Mouse (Mus musculus) limb, embryonic 12.5 days (tissue): ENCODE data around the gene Ssh2. TPM values are rescaled to one million over a fixed set of nuclear protein-coding genes. Genes with fewer than 3 reads are reported as not detected.

Experiments used
- ATAC-seq: fragments of 200-750 bp; cut with Nextera tagmentation; 2 replicates; pipeline ENCODE4 v1.8.0; 2017; ENCODE audit warnings: low read depth, moderate TSS enrichment; ENCODE audit not compliant: insufficient number of reproducible peaks, insufficient read depth, low FRiP score, low TSS enrichment
- H3K27ac ChIP-seq: fragments of 300-500 bp; sonication (generic); 2 replicates; pipeline ENCODE4 v1.5.1; 2016; ENCODE audit warnings: mild to moderate bottlenecking, moderate library complexity
- H3K27me3 ChIP-seq: fragments of 300-500 bp; sonication (generic); 2 replicates; pipeline ENCODE4 v1.6.1; 2016; ENCODE audit warnings: mild to moderate bottlenecking, moderate library complexity
- H3K36me3 ChIP-seq: fragments of 300-500 bp; sonication (generic); 2 replicates; pipeline ENCODE4 v1.6.1; 2016; ENCODE audit warnings: mild to moderate bottlenecking, moderate library complexity
- H3K4me1 ChIP-seq: fragments of 300-500 bp; sonication (generic); replicated peaks from 2 replicates; pipeline ENCODE4 v1.6.1; 2016
- H3K4me2 ChIP-seq: fragments of 300-500 bp; sonication (generic); 2 replicates; pipeline ENCODE4 v1.6.1; 2016; ENCODE audit warnings: mild to moderate bottlenecking, moderate library complexity
- H3K4me3 ChIP-seq: fragments of 300-500 bp; sonication (generic); replicated peaks from 2 replicates; pipeline ENCODE4 v1.5.1; 2016; ENCODE audit warnings: mild to moderate bottlenecking
- H3K9ac ChIP-seq: fragments of 300-500 bp; sonication (generic); replicated peaks from 2 replicates; pipeline ENCODE4 v1.6.1; 2016; ENCODE audit warnings: mild to moderate bottlenecking, moderate library complexity
- H3K9me3 ChIP-seq: fragments of 300-500 bp; sonication (generic); 2 replicates; pipeline ENCODE4 v1.6.1; 2016; ENCODE audit warnings: mild to moderate bottlenecking, moderate library complexity
- WGBS: fragments of 180-500 bp; shearing (Covaris S2); methylation state at CpG from one replicate; pipeline ENCODE4 v1.1.7; 2016; 5-methylcytosine and 5-hydroxymethylcytosine counted together
- polyA plus RNA-seq: library from polyadenylated mRNA; unstranded; fragments of >200 nt; fragmentation: Nextera tagmentation; extraction: Ambion mirVana; gene quantifications from 2 replicates; pipeline ENCODE4 v1.2.1, GENCODE M21; 2016

Gene Ssh2
- polyA plus RNA-seq, 1 experiment from 2014 or later: 9.2 TPM

GRCm38 (mm10) chr11:77193941-77194553, 22.0 kb upstream of the Ssh2 start:
- Histone ChIP-seq H3K4me2 (no peak overlapping the region), H3K4me1 (peaks cover 22% of the 10 kb centered on the region), H3K4me3 (no peak overlapping the region), H3K36me3 (no peaks in the 10 kb centered on the region), H3K27me3 (no peaks in the 10 kb centered on the region), H3K9ac (no peak overlapping the region), H3K9me3 (no peaks in the 10 kb centered on the region), H3K27ac (no peak overlapping the region)
- 40% methylated on average over 6 of the region's 6 CpGs for WGBS
- peak; percentile 37; the same call in 1 of the 2 replicates for ATAC-seq

DNA sequence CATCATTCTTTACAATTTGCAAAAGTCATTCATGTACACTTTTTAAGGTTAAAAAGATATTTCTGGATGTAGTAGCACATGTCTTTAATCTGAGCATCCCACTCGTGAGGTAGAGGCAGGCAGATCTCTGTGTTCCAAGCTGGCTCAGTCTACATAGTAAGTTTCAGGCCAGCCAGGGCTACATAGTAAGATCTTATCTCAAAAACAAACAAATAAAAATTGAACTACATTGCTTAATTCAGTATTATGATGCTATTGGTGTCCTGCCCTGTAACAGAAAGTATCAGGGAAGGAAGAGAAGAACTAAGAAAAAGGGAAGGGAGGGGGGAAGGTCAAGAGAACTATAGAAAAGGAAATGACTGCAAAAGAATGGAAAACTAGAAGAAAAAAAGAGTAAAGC, 21.3 kb upstream of the Ssh2 start:
- Histone ChIP-seq H3K4me1 (peaks cover 22% of the 10 kb centered on the region), H3K27me3 (no peaks in the 10 kb centered on the region), H3K4me2 (no peak overlapping the region), H3K27ac (no peak overlapping the region), H3K9me3 (no peaks in the 10 kb centered on the region), H3K36me3 (no peaks in the 10 kb centered on the region), H3K9ac (no peak overlapping the region), H3K4me3 (no peak overlapping the region)
- no peak for ATAC-seq
- WGBS: 62% methylated on average over 1 of the region's 1 CpGs

DNA sequence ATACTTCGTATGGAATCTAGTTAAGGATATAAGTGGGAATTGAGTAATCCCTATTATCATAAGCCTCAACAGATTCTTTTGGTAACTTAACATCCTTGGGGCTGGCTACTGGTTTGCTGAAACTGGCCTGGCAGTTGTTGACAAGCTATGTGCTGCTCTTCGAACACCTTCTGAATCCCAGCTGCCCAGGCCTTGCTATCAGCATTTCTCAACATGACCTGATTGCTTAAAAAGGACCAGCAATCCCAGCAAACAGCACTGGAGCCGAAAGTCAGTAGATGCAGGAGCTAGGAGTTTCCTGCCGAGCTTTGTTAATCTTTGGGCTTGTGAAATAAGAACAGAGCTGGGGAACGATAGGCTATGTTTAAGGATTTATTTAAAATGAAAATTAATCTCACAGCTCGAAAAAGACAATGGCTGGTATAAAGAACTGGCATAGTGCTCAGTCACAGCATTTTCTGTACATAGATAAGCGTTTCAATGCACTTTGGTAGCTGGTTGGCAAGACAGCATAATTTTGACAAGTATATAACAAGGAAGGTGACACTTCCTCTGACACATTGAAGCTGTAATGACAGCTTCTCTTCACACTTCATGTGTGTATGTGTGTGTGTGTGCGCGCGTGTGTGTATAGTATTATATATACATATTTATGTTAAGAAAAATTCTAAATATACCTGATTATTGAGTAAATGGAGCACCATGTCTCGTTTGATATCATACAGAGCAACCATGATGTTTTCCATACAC, 20.6 kb upstream of the Ssh2 start:
- 78% methylated on average over 11 of the region's 11 CpGs for WGBS
- no peak overlapping the region for H3K27ac ChIP-seq
- ATAC-seq: no peak
- H3K9me3 ChIP-seq: no peaks in the 10 kb centered on the region
- peaks cover 22% of the 10 kb centered on the region for H3K4me1 ChIP-seq
- H3K36me3 ChIP-seq: no peaks in the 10 kb centered on the region
- no peak overlapping the region for H3K9ac ChIP-seq
- no peak overlapping the region for H3K4me3 ChIP-seq
- H3K4me2 ChIP-seq: no peak overlapping the region
- H3K27me3 ChIP-seq: no peaks in the 10 kb centered on the region

- H3K27ac ChIP-seq: no peak overlapping the region
- H3K9ac ChIP-seq: no peak overlapping the region
- no peak for ATAC-seq
- WGBS: 47% methylated on average over 4 of the region's 4 CpGs
- H3K4me2 ChIP-seq: no peak overlapping the region
- no peak overlapping the region for H3K4me3 ChIP-seq
- H3K4me1 ChIP-seq: peaks cover 22% of the 10 kb centered on the region
- H3K9me3 ChIP-seq: no peaks in the 10 kb centered on the region
- no peaks in the 10 kb centered on the region for H3K36me3 ChIP-seq
- no peaks in the 10 kb centered on the region for H3K27me3 ChIP-seq
Measured at GRCm38 (mm10) chr11:77196181-77197143, 19.6 kb upstream of the Ssh2 start.

DNA sequence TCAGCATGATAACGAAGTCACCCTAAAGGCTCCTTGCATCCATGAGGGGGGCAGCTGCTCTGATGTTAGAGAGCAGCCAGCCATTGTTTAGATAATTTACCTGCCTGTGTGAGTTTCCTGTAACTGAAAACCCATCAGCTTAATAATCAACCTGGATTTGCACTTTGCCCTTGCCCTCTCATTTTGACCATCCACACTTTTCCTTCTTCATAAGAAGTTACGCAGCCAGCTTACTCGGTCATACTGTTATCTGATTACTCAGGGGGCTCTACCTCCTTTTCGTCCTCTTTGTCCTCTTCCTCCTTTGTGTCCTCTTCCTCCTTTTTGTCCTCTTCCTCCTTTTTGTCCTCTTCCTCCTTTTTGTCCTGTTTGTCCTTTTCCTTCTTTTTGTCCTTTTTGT, 16.5 kb upstream of the Ssh2 start:
- H3K36me3 ChIP-seq: no peaks in the 10 kb centered on the region
- H3K9me3 ChIP-seq: no peaks in the 10 kb centered on the region
- ATAC-seq: no peak
- H3K4me2 ChIP-seq: no peak overlapping the region
- H3K9ac ChIP-seq: no peak overlapping the region
- H3K27ac ChIP-seq: no peak overlapping the region
- 63% methylated on average over 4 of the region's 4 CpGs for WGBS
- H3K27me3 ChIP-seq: no peaks in the 10 kb centered on the region
- H3K4me1 ChIP-seq: peaks cover 11% of the 10 kb centered on the region
- H3K4me3 ChIP-seq: no peak overlapping the region

- H3K27me3 ChIP-seq: no peaks in the 10 kb centered on the region
- no peak overlapping the region for H3K4me3 ChIP-seq
- H3K4me2 ChIP-seq: no peak overlapping the region
- no peak for ATAC-seq
- no peak overlapping the region for H3K27ac ChIP-seq
- no peaks in the 10 kb centered on the region for H3K36me3 ChIP-seq
- no peak overlapping the region for H3K9ac ChIP-seq
- 93% methylated on average over 1 of the region's 1 CpGs for WGBS
- no peaks in the 10 kb centered on the region for H3K9me3 ChIP-seq
- H3K4me1 ChIP-seq: peaks cover 10% of the 10 kb centered on the region
Measured at GRCm38 (mm10) chr11:77200703-77201102, 15.4 kb upstream of the Ssh2 start.

- Histone ChIP-seq H3K9me3 (no peaks in the 10 kb centered on the region), H3K4me3 (no peak overlapping the region), H3K9ac (no peak overlapping the region), H3K36me3 (no peaks in the 10 kb centered on the region), H3K4me2 (no peak overlapping the region), H3K4me1 (peaks cover 12% of the 10 kb centered on the region), H3K27me3 (no peaks in the 10 kb centered on the region), H3K27ac (no peak overlapping the region)
- ATAC-seq: no peak
- 90% methylated on average over 1 of the region's 1 CpGs for WGBS
Measured at GRCm38 (mm10) chr11:77214142-77214692, 1.9 kb upstream of the Ssh2 start.

- Histone ChIP-seq H3K27me3 (no peaks in the 10 kb centered on the region), H3K36me3 (no peaks in the 10 kb centered on the region), H3K4me2 (no peak overlapping the region), H3K4me1 (peaks cover 12% of the 10 kb centered on the region), H3K27ac (no peak overlapping the region), H3K4me3 (no peak overlapping the region), H3K9me3 (no peaks in the 10 kb centered on the region), H3K9ac (no peak overlapping the region)
- WGBS: 5% methylated on average over 1 of the region's 1 CpGs
- no peak for ATAC-seq
Measured at GRCm38 (mm10) chr11:77214755-77215154, 1.3 kb upstream of the Ssh2 start.

DNA sequence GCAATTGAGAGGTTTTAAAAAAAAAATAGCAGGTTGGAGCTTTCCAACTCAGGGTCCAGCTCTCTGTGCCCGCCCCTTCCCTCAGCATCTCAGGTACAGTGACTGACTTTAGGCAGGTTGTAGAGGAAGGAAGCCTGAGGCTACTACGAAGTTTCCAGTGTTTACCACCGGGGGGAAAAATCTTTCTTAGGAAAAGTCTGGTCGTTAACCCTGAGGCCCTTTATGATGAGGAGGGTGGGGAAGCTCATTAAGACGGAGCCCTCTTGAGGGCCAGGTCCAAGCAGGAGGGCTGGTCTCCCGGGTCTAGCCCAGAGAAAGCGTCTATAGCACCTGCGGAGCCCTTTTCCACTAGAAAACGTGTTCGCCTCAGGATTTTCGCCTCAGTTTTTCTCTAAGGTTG, 604 bp upstream of the Ssh2 start:
- Histone ChIP-seq H3K27ac (peak overlapping the region; percentile 92), H3K27me3 (no peaks in the 10 kb centered on the region), H3K4me1 (peaks cover 12% of the 10 kb centered on the region), H3K9ac (peak overlapping the region; percentile 88), H3K4me2 (peak overlapping the region; percentile 85), H3K36me3 (no peaks in the 10 kb centered on the region), H3K4me3 (peak overlapping the region; percentile 86), H3K9me3 (no peaks in the 10 kb centered on the region)
- ATAC-seq: no peak
- whole genome bisulfite sequencing: 1% methylated on average over 11 of the region's 11 CpGs

DNA sequence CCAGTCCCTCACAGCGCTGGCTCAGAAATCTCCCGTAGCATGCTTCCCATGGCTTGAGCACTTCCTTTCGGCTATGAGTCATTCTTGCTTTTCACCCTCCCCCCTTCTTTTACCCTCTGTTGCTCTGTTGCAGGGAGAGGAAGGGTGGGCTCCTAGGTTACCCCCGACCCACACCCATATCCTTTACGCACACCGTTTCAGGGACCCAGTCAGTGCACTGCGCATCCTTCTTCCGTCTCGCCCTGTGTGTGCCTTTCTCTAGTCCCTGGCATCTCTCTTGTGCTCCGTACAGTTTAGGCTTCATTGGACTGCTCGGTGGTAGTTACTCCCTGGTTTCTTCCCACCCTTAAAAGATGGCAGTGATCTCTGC, 659 bp downstream of the Ssh2 start:
- Histone ChIP-seq H3K27me3 (no peaks in the 10 kb centered on the region), H3K36me3 (no peaks in the 10 kb centered on the region), H3K27ac (peak overlapping the region; percentile 92), H3K4me1 (peaks cover 12% of the 10 kb centered on the region), H3K9me3 (no peaks in the 10 kb centered on the region), H3K9ac (peak overlapping the region; percentile 88), H3K4me3 (peak overlapping the region; percentile 86), H3K4me2 (peak overlapping the region; percentile 85)
- peak; percentile 35; the same call in 1 of the 2 replicates for ATAC-seq
- WGBS: 0% methylated on average over 11 of the region's 11 CpGs

- Histone ChIP-seq H3K9me3 (no peaks in the 10 kb centered on the region), H3K4me2 (no peak overlapping the region), H3K4me1 (no peaks in the 10 kb centered on the region), H3K27me3 (no peaks in the 10 kb centered on the region), H3K9ac (no peak overlapping the region), H3K27ac (no peak overlapping the region), H3K4me3 (no peak overlapping the region), H3K36me3 (no peaks in the 10 kb centered on the region)
- no peak for ATAC-seq
- WGBS: 84% methylated on average over 2 of the region's 2 CpGs
Measured at GRCm38 (mm10) chr11:77230765-77231164, 14.7 kb downstream of the Ssh2 start.
